Mouse (Mus musculus) kidney, postnatal 0 days (tissue): Measurements from ENCODE around the gene Diaph3. TPM values are rescaled to one million over a fixed set of nuclear protein-coding genes. Genes with fewer than 3 reads are reported as not detected.

Source experiments
- ATAC-seq: fragments of 200-750 bp; cut with Nextera tagmentation; replicated peaks from 2 replicates; pipeline ENCODE4 v1.8.0; 2017; ENCODE audit warnings: low read depth, moderate number of reproducible peaks, moderate TSS enrichment, moderate library complexity; ENCODE audit not compliant: low FRiP score
- DNase-seq: peaks from one replicate; pipeline ENCODE4 v3.0.0-alpha.2; 2016; ENCODE audit warnings: low spot score
- H3K27ac ChIP-seq: fragments of 300-500 bp; sonication (generic); 2 replicates; pipeline ENCODE4 v1.5.1; 2014; ENCODE audit warnings: mild to moderate bottlenecking
- H3K27me3 ChIP-seq: fragments of 300-500 bp; sonication (generic); 2 replicates; pipeline ENCODE4 v1.6.1; 2014; ENCODE audit warnings: low read length, mixed read lengths; ENCODE audit not compliant: insufficient read depth
- H3K36me3 ChIP-seq: fragments of 300-500 bp; sonication (generic); 2 replicates; pipeline ENCODE4 v1.6.1; 2014; ENCODE audit warnings: low read length, mixed read lengths; ENCODE audit not compliant: insufficient read depth
- H3K4me1 ChIP-seq: fragments of 300-500 bp; sonication (generic); replicated peaks from 2 replicates; pipeline ENCODE4 v1.6.1; 2014; ENCODE audit warnings: antibody characterized with exemption, low read length, mixed read lengths; ENCODE audit not compliant: insufficient read depth
- H3K4me2 ChIP-seq: fragments of 300-500 bp; sonication (generic); 2 replicates; pipeline ENCODE4 v1.6.1; 2014; ENCODE audit warnings: mild to moderate bottlenecking, low read length, moderate library complexity, mixed read lengths
- H3K4me3 ChIP-seq: fragments of 300-500 bp; sonication (generic); replicated peaks from 2 replicates; pipeline ENCODE4 v1.5.1; 2014; ENCODE audit warnings: low read depth, low read length
- H3K9ac ChIP-seq: fragments of 300-500 bp; sonication (generic); 2 replicates; pipeline ENCODE4 v1.6.1; 2014; ENCODE audit warnings: low read depth, low read length
- H3K9me3 ChIP-seq: fragments of 300-500 bp; sonication (generic); replicated peaks from 2 replicates; pipeline ENCODE4 v1.6.1; 2016; ENCODE audit warnings: low read length, inconsistent platforms, mixed read lengths
- CTCF ChIP-seq: IDR thresholded peaks from 2 replicates; pipeline ENCODE4 v1.5.1; 2016; ENCODE audit warnings: antibody characterized with exemption, low read depth, mild to moderate bottlenecking, moderate library complexity
- WGBS: fragments of 180-500 bp; shearing (Covaris S2); extraction: QIAGEN DNeasy Blood & Tissue Kit; methylation state at CpG from one replicate; pipeline ENCODE4 v1.1.7; 2014; 5-methylcytosine and 5-hydroxymethylcytosine counted together
- polyA plus RNA-seq: library from polyadenylated mRNA; unstranded; fragments of >200 nt; fragmentation: Nextera tagmentation; extraction: Ambion mirVana; gene quantifications from 2 replicates; pipeline ENCODE4 v1.2.1, GENCODE M21; 2015

The Diaph3 gene
- polyA plus RNA-seq, 1 experiment from 2014 or later: 2.9 TPM

- Histone ChIP-seq H3K27ac (no peak overlapping the region), H3K4me2 (no peak overlapping the region), H3K36me3 (no peaks in the 10 kb centered on the region), H3K27me3 (no peaks in the 10 kb centered on the region), H3K4me1 (no peaks in the 10 kb centered on the region), H3K4me3 (no peak overlapping the region), H3K9ac (no peak overlapping the region), H3K9me3 (no peaks in the 10 kb centered on the region)
- WGBS: 39% methylated on average over 6 of the region's 6 CpGs
- no peak for DNase-seq
- ATAC-seq: no peak
- no peak for TF ChIP-seq CTCF
Observed at GRCm38 (mm10) chr14:87121868-87122267, 19.2 kb downstream of the Diaph3 start.

- TF ChIP-seq CTCF: no peak
- Histone ChIP-seq H3K4me3 (no peak overlapping the region), H3K9me3 (no peaks in the 10 kb centered on the region), H3K9ac (no peak overlapping the region), H3K36me3 (no peaks in the 10 kb centered on the region), H3K27me3 (no peaks in the 10 kb centered on the region), H3K4me2 (no peak overlapping the region), H3K27ac (no peak overlapping the region), H3K4me1 (no peaks in the 10 kb centered on the region)
- ATAC-seq (no peak), DNase-seq (no peak)
- WGBS: 29% methylated on average over 2 of the region's 2 CpGs
Observed at GRCm38 (mm10) chr14:87110634-87111033, 30.4 kb downstream of the Diaph3 start.

GRCm38 (mm10) chr14:87099380-87100088, 41.5 kb downstream of the Diaph3 start:
- no peak for TF ChIP-seq CTCF
- WGBS: 93% methylated on average over 1 of the region's 1 CpGs
- no peaks in the 10 kb centered on the region for H3K4me1 ChIP-seq

GRCm38 (mm10) chr14:87098093-87098492, 42.9 kb downstream of the Diaph3 start:
- H3K4me2 ChIP-seq: no peak overlapping the region
- no peaks in the 10 kb centered on the region for H3K4me1 ChIP-seq
- H3K27me3 ChIP-seq: no peaks in the 10 kb centered on the region
- TF ChIP-seq CTCF: no peak
- H3K36me3 ChIP-seq: no peaks in the 10 kb centered on the region
- no peak overlapping the region for H3K4me3 ChIP-seq
- WGBS: 65% methylated on average over 2 of the region's 2 CpGs
- no peaks in the 10 kb centered on the region for H3K9me3 ChIP-seq
- H3K9ac ChIP-seq: no peak overlapping the region
- H3K27ac ChIP-seq: no peak overlapping the region
- ATAC-seq (no peak), DNase-seq (no peak)

More at GRCm38 (mm10) chr14:87099380-87100088, 41.5 kb downstream of the Diaph3 start:
- H3K27ac ChIP-seq: no peak overlapping the region
- H3K4me2 ChIP-seq: no peak overlapping the region
- no peak overlapping the region for H3K4me3 ChIP-seq
- H3K9ac ChIP-seq: no peak overlapping the region
- ATAC-seq: no peak
- no peaks in the 10 kb centered on the region for H3K27me3 ChIP-seq
- no peaks in the 10 kb centered on the region for H3K9me3 ChIP-seq
- H3K36me3 ChIP-seq: no peaks in the 10 kb centered on the region
- DNase-seq: no peak

GRCm38 (mm10) chr14:87091522-87091921, 49.5 kb downstream of the Diaph3 start:
- ATAC-seq (no peak), DNase-seq (no peak)
- Histone ChIP-seq H3K27ac (no peak overlapping the region), H3K4me2 (no peak overlapping the region), H3K9ac (no peak overlapping the region), H3K9me3 (no peaks in the 10 kb centered on the region), H3K36me3 (no peaks in the 10 kb centered on the region), H3K4me1 (no peaks in the 10 kb centered on the region), H3K27me3 (no peaks in the 10 kb centered on the region), H3K4me3 (no peak overlapping the region)
- no peak for TF ChIP-seq CTCF
- WGBS: 90% methylated on average over 3 of the region's 3 CpGs

- no peak for TF ChIP-seq CTCF
- no peaks in the 10 kb centered on the region for H3K4me1 ChIP-seq
- no peak for DNase-seq
Observed at GRCm38 (mm10) chr14:87091108-87091507, 49.9 kb downstream of the Diaph3 start.

GRCm38 (mm10) chr14:87088928-87089327, 52.1 kb downstream of the Diaph3 start:
- H3K4me2 ChIP-seq: no peak overlapping the region
- H3K9me3 ChIP-seq: no peaks in the 10 kb centered on the region
- no peak for ATAC-seq
- no peak overlapping the region for H3K9ac ChIP-seq
- H3K27ac ChIP-seq: no peak overlapping the region
- no peaks in the 10 kb centered on the region for H3K4me1 ChIP-seq
- DNase-seq: no peak
- no peaks in the 10 kb centered on the region for H3K36me3 ChIP-seq
- WGBS: 77% methylated on average over 4 of the region's 4 CpGs
- no peaks in the 10 kb centered on the region for H3K27me3 ChIP-seq
- TF ChIP-seq CTCF: no peak
- no peak overlapping the region for H3K4me3 ChIP-seq

More at GRCm38 (mm10) chr14:87091108-87091507, 49.9 kb downstream of the Diaph3 start:
- 65% methylated on average over 5 of the region's 5 CpGs for WGBS
- Histone ChIP-seq H3K27me3 (no peaks in the 10 kb centered on the region), H3K4me3 (no peak overlapping the region), H3K27ac (no peak overlapping the region), H3K9me3 (no peaks in the 10 kb centered on the region), H3K9ac (no peak overlapping the region), H3K4me2 (no peak overlapping the region), H3K36me3 (no peaks in the 10 kb centered on the region)
- no peak for ATAC-seq
